Mouse (Mus musculus): Measurements from ENCODE around the gene Agap2. TPM values are rescaled to one million over a fixed set of nuclear protein-coding genes. Genes with fewer than 3 reads are reported as not detected.

Gene Agap2
- polyA plus RNA-seq, 1 experiment from 2014 or later, result 0.05 TPM

- H3K4me1 ChIP-seq (ENCODE audit: control insufficient read depth, insufficient read depth, low read length), result peaks cover 32% of the 10 kb centered on the region
- peak within 1 kb of the TSS; percentile 73 for H3K4me3 ChIP-seq (ENCODE audit: low read length)
- no peaks in the 10 kb centered on the region for H3K27me3 ChIP-seq (replicated peaks; ENCODE audit: control insufficient read depth, insufficient read depth, low read length)
- H3K4me2 ChIP-seq (ENCODE audit: low read depth, low read length), result peak within 1 kb of the TSS; percentile 65
- ATAC-seq, result peak; percentile 88
- H3K27ac ChIP-seq (ENCODE audit: low read length), result peak within 1 kb of the TSS; percentile 81
- H3K9ac ChIP-seq (ENCODE audit: low read depth, low read length), result peak within 1 kb of the TSS; percentile 87
- peaks cover 21% of the 10 kb centered on the region for H3K36me3 ChIP-seq (ENCODE audit: control insufficient read depth, insufficient read depth, low read length)
- no peaks in the 10 kb centered on the region for H3K9me3 ChIP-seq (ENCODE audit: control insufficient read depth, low read length)
- WGBS, result under 1% methylated on average over 46 of the region's 46 CpGs
These were observed 11.7 kb upstream of the Agap2 start, which contains the start of gene Cdk4 for GRCm38 (mm10) chr10:127063239-127063872. Gene Cdk4 (plus strand): TSS chr10:127063534.

GRCm38 (mm10) chr10:127063913-127064870 lies 10.9 kb upstream of the Agap2 start:
- H3K9ac ChIP-seq (ENCODE audit: low read depth, low read length), result peak overlapping the region; percentile 87
- WGBS, result 8% methylated on average over 37 of the region's 37 CpGs
- peaks cover 29% of the 10 kb centered on the region for H3K4me1 ChIP-seq (ENCODE audit: control insufficient read depth, insufficient read depth, low read length)
- H3K27ac ChIP-seq (ENCODE audit: low read length), result peak overlapping the region; percentile 81
- peak overlapping the region; percentile 73 for H3K4me3 ChIP-seq (ENCODE audit: low read length)
- H3K9me3 ChIP-seq (ENCODE audit: control insufficient read depth, low read length), result no peaks in the 10 kb centered on the region
- ATAC-seq, result no peak
- peak overlapping the region; percentile 65 for H3K4me2 ChIP-seq (ENCODE audit: low read depth, low read length)
- H3K27me3 ChIP-seq (replicated peaks; ENCODE audit: control insufficient read depth, insufficient read depth, low read length), result no peaks in the 10 kb centered on the region
- peaks cover 21% of the 10 kb centered on the region for H3K36me3 ChIP-seq (ENCODE audit: control insufficient read depth, insufficient read depth, low read length)

GRCm38 (mm10) chr10:127065981-127066380 lies 9.1 kb upstream of the Agap2 start:
- Histone ChIP-seq H3K27ac (ENCODE audit: low read length) (peak overlapping the region; percentile 61; the same call in 1 of the 2 replicates), H3K36me3 (ENCODE audit: control insufficient read depth, insufficient read depth, low read length) (peaks cover 21% of the 10 kb centered on the region)
- 61% methylated on average over 9 of the region's 9 CpGs for WGBS

GRCm38 (mm10) chr10:127066519-127067018 lies 8.5 kb upstream of the Agap2 start:
- Histone ChIP-seq H3K4me3 (ENCODE audit: low read length) (no peak overlapping the region), H3K4me2 (ENCODE audit: low read depth, low read length) (no peak overlapping the region), H3K27ac (ENCODE audit: low read length) (peak overlapping the region; percentile 35; the same call in 1 of the 2 replicates), H3K9me3 (ENCODE audit: control insufficient read depth, low read length) (no peaks in the 10 kb centered on the region), H3K36me3 (ENCODE audit: control insufficient read depth, insufficient read depth, low read length) (peaks cover 21% of the 10 kb centered on the region), H3K9ac (ENCODE audit: low read depth, low read length) (no peak overlapping the region), H3K27me3 (replicated peaks; ENCODE audit: control insufficient read depth, insufficient read depth, low read length) (no peaks in the 10 kb centered on the region), H3K4me1 (ENCODE audit: control insufficient read depth, insufficient read depth, low read length) (peaks cover 33% of the 10 kb centered on the region)
- ATAC-seq, result no peak
- 86% methylated on average over 14 of the region's 14 CpGs for WGBS

More at GRCm38 (mm10) chr10:127065981-127066380, 9.1 kb upstream of the Agap2 start:
- H3K4me2 ChIP-seq (ENCODE audit: low read depth, low read length), result no peak overlapping the region
- H3K4me1 ChIP-seq (ENCODE audit: control insufficient read depth, insufficient read depth, low read length), result peaks cover 28% of the 10 kb centered on the region
- H3K9ac ChIP-seq (ENCODE audit: low read depth, low read length), result no peak overlapping the region
- no peaks in the 10 kb centered on the region for H3K9me3 ChIP-seq (ENCODE audit: control insufficient read depth, low read length)
- peak; percentile 11 for ATAC-seq
- H3K27me3 ChIP-seq (replicated peaks; ENCODE audit: control insufficient read depth, insufficient read depth, low read length), result no peaks in the 10 kb centered on the region
- no peak overlapping the region for H3K4me3 ChIP-seq (ENCODE audit: low read length)

- H3K27me3 ChIP-seq (replicated peaks; ENCODE audit: control insufficient read depth, insufficient read depth, low read length), result no peaks in the 10 kb centered on the region
- no peak for ATAC-seq
- peak overlapping the region; percentile 69 for H3K4me3 ChIP-seq (ENCODE audit: low read length)
- peaks cover 33% of the 10 kb centered on the region for H3K4me1 ChIP-seq (ENCODE audit: control insufficient read depth, insufficient read depth, low read length)
- no peaks in the 10 kb centered on the region for H3K9me3 ChIP-seq (ENCODE audit: control insufficient read depth, low read length)
- H3K27ac ChIP-seq (ENCODE audit: low read length), result peak overlapping the region; percentile 86
- 70% methylated on average over 9 of the region's 9 CpGs for WGBS
- H3K4me2 ChIP-seq (ENCODE audit: low read depth, low read length), result peak overlapping the region; percentile 94
- H3K36me3 ChIP-seq (ENCODE audit: control insufficient read depth, insufficient read depth, low read length), result peaks cover 21% of the 10 kb centered on the region
- no peak overlapping the region for H3K9ac ChIP-seq (ENCODE audit: low read depth, low read length)
These were observed 6.6 kb upstream of the Agap2 start for GRCm38 (mm10) chr10:127068360-127069038.

- Histone ChIP-seq H3K27ac (ENCODE audit: low read length) (peak overlapping the region; percentile 86), H3K9ac (ENCODE audit: low read depth, low read length) (peak overlapping the region; percentile 84), H3K27me3 (replicated peaks; ENCODE audit: control insufficient read depth, insufficient read depth, low read length) (no peaks in the 10 kb centered on the region), H3K4me3 (ENCODE audit: low read length) (peak overlapping the region; percentile 69), H3K9me3 (ENCODE audit: control insufficient read depth, low read length) (no peaks in the 10 kb centered on the region), H3K4me1 (ENCODE audit: control insufficient read depth, insufficient read depth, low read length) (peaks cover 32% of the 10 kb centered on the region), H3K36me3 (ENCODE audit: control insufficient read depth, insufficient read depth, low read length) (peaks cover 21% of the 10 kb centered on the region), H3K4me2 (ENCODE audit: low read depth, low read length) (peak overlapping the region; percentile 94)
- 6% methylated on average over 30 of the region's 30 CpGs for WGBS
- peak; percentile 34 for ATAC-seq
These were observed 5.5 kb upstream of the Agap2 start for GRCm38 (mm10) chr10:127069281-127070189.

GRCm38 (mm10) chr10:127070190-127071121 lies 4.6 kb upstream of the Agap2 start, which contains the start of gene Tspan31:
Gene Tspan31 (minus strand): TSS chr10:127070264.
- Histone ChIP-seq H3K4me3 (ENCODE audit: low read length) (peak within 1 kb of the TSS; percentile 69), H3K27ac (ENCODE audit: low read length) (peak within 1 kb of the TSS; percentile 86), H3K27me3 (replicated peaks; ENCODE audit: control insufficient read depth, insufficient read depth, low read length) (peaks cover 4% of the 10 kb centered on the region; the same call in 1 of the 2 replicates), H3K9ac (ENCODE audit: low read depth, low read length) (peak within 1 kb of the TSS; percentile 84), H3K4me1 (ENCODE audit: control insufficient read depth, insufficient read depth, low read length) (peaks cover 23% of the 10 kb centered on the region), H3K9me3 (ENCODE audit: control insufficient read depth, low read length) (no peaks in the 10 kb centered on the region), H3K4me2 (ENCODE audit: low read depth, low read length) (peak within 1 kb of the TSS; percentile 94), H3K36me3 (ENCODE audit: control insufficient read depth, insufficient read depth, low read length) (peaks cover 21% of the 10 kb centered on the region)
- 1% methylated on average over 36 of the region's 36 CpGs for WGBS
- ATAC-seq, result peak; percentile 86

All from intestine, embryonic 16.5 days (tissue).